Mouse (Mus musculus) bone marrow, adult 2 months (tissue): Measurements from ENCODE around the gene Dlx1. TPM values are rescaled to one million over a fixed set of nuclear protein-coding genes. Genes with fewer than 3 reads are reported as not detected.

Source experiments
- H3K27ac ChIP-seq: fragments of 200-500 bp; 2 replicates; pipeline ENCODE4 v1.5.1; 2012; ENCODE audit warnings: low read depth, mild to moderate bottlenecking, control low read depth, inconsistent platforms, low read length; ENCODE audit not compliant: control insufficient read depth, poor library complexity, insufficient read depth
- H3K4me1 ChIP-seq: fragments of 200-500 bp; 2 replicates; pipeline ENCODE4 v1.6.1; 2011; ENCODE audit warnings: low read length; ENCODE audit not compliant: control insufficient read depth, insufficient read depth
- H3K4me3 ChIP-seq: fragments of 200-500 bp; replicated peaks from 2 replicates; pipeline ENCODE3; 2011; ENCODE audit warnings: mild to moderate bottlenecking, low read depth, low read length, control low read depth; ENCODE audit not compliant: control insufficient read depth
- CTCF ChIP-seq: fragments of 200-500 bp; IDR thresholded peaks from 2 replicates; pipeline ENCODE4 v1.5.1; 2011; ENCODE audit warnings: low read length, control low read depth; ENCODE audit not compliant: control insufficient read depth, insufficient read depth
- POLR2A ChIP-seq: fragments of 200-500 bp; IDR thresholded peaks from 2 replicates; pipeline ENCODE4 v1.6.1; 2011; ENCODE audit warnings: low read depth, mild to moderate bottlenecking, control low read depth, low read length, borderline replicate concordance; ENCODE audit not compliant: control insufficient read depth
- WGBS: fragments of 180-500 bp; shearing (Covaris S2); methylation state at CpG from one replicate; pipeline ENCODE4 v1.1.7; 2018; 5-methylcytosine and 5-hydroxymethylcytosine counted together
- polyA plus RNA-seq: library from polyadenylated mRNA; stranded (reverse); fragments of >200 nt; gene quantifications from 2 replicates; pipeline ENCODE4 v1.2.4, GENCODE M21; 2011; ENCODE audit warnings: low replicate concordance; ENCODE audit not compliant: missing spikeins, insufficient read depth, insufficient read length

The Dlx1 gene
- polyA plus RNA-seq, 1 experiment, result 0.75 TPM

DNA sequence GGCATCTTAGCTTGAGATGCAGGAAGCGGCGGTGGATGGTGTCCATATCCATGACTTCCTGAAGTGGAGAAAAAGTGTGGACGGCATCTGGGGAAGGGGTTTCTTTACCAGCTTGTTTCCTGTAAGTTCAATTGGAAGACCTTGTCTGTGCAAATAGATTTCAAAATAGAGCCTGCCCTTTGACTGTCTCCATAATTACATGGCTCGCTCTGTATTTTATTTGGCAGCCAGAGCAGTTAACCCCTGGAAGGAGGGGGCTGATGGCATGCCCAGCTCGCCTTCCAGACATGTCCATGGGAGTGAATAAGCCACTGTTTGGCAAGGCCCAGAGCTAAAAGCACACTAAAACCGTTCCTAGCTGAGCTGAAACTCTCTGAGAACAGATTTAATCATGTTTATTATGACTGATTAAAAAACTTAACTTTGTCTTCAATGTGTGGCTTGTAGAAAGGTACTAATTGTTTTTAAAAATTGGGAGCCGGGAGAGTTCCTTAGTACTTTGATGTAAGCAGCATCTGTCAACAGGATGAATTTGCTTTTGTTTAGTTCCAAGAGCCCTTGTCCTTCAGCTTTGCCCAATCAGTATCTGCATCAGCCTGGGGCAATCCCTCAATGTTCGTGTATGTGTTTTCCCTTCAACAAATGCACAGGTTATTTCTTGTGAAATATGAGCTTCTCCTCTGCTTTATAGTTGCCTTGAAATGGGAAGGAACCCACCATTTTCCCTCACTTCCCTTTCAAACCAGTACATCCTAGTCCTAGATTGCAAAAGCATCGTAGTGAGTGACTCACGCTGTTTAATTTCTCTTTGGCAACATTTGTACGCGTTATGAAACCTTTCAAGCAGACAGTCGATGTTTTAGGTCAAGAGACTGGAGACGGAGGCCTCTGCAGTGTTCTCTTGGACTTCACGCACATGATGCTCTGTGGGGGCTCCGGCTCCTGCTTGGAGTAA is 28.4 kb upstream of the Dlx1 start:
- no peak overlapping the region for H3K27ac ChIP-seq
- TF ChIP-seq POLR2A (no peak), CTCF (no peak)
- no peak overlapping the region for H3K4me3 ChIP-seq
- no peaks in the 10 kb centered on the region for H3K4me1 ChIP-seq
- WGBS, result 54% methylated on average over 16 of the region's 16 CpGs

DNA sequence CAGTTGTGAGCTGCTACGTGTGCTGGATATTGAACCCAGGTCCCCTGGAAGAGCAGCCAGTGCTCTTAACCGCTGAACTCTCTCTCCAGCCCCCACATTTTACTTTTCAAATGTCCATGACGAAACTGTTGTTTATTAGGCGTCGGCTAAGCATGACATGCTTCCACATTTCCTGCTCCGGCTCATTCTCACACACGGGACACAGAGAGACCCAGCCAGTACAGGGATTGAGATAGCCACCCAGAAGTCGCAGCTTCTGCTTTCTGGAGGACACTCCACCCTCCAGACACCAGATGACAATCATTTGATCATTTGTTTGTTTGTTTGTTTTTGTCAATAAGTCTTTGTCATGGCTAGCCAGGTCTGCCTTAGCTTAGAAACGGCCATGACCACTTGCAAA is 23.1 kb upstream of the Dlx1 start:
- WGBS, result 72% methylated on average over 9 of the region's 9 CpGs
- TF ChIP-seq CTCF, result no peak
- no peak for TF ChIP-seq POLR2A
- no peak overlapping the region for H3K4me3 ChIP-seq
- no peak overlapping the region for H3K27ac ChIP-seq
- no peaks in the 10 kb centered on the region for H3K4me1 ChIP-seq

DNA sequence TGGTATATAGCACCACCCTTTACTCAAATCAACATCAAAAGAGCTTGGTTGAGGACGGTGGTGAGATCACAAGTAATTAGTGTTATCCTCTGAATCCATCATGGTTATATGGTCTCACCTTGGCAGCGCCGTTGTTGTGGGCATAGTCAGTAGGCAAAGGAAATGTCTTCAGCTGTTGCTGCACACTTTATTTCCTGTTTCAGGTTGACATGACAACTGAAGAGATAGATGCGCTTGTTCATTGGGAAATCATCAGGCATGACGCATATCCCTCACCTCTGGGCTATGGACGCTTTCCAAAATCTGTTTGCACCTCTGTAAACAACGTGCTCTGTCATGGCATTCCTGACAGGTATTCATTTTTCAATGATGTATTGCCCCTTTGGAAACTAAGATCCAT is 16.7 kb upstream of the Dlx1 start:
- TF ChIP-seq CTCF, result no peak
- TF ChIP-seq POLR2A, result no peak
- WGBS, result 60% methylated on average over 7 of the region's 7 CpGs
- H3K4me1 ChIP-seq, result no peaks in the 10 kb centered on the region; the same call in 1 of the 2 replicates
- no peak overlapping the region for H3K27ac ChIP-seq
- no peak overlapping the region for H3K4me3 ChIP-seq

DNA sequence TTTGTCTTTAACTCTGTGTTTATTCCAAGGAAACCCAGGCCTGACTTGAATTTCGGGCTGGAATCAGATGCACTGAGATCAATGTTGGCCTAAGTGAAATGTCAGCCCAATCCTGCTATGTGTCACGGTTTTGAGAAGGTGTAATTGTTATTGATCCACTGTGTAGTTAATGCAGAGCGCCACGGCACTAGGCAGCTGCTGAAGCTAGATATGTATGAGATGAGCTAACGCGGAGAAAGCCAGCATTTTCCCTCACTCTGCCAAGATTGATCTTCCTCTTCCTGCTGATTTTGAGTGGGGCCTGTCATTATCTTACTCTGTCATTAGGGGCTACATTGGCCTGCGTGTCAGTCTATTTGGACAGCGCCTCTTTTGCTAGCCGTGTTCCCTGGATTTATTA is 15.6 kb upstream of the Dlx1 start:
- H3K27ac ChIP-seq, result no peak overlapping the region
- WGBS, result 89% methylated on average over 9 of the region's 9 CpGs
- no peak for TF ChIP-seq CTCF
- TF ChIP-seq POLR2A, result no peak
- H3K4me3 ChIP-seq, result no peak overlapping the region
- H3K4me1 ChIP-seq, result no peaks in the 10 kb centered on the region; the same call in 1 of the 2 replicates

DNA sequence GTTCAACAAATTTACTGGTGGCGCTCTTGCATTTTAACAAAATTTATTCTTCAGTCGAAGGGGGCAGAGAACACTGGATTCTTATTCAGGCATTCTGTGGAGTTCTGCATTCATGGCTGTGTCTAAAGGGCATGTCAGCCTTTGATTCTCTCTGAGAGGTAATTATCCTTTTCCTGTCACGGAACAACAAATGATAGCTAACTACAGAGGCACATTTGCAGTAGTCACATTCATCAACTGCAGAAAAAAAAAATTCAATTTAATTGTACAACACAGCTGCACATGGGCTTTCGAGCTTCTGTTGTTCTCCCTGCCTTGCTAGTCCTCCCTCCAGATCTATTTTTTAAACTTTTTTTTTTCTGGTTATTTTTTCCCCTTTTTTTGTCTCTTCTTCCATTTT is 10.9 kb upstream of the Dlx1 start:
- TF ChIP-seq POLR2A (no peak), CTCF (no peak)
- no peaks in the 10 kb centered on the region for H3K4me1 ChIP-seq
- H3K4me3 ChIP-seq, result no peak overlapping the region
- WGBS, result 83% methylated on average over 4 of the region's 4 CpGs
- no peak overlapping the region for H3K27ac ChIP-seq

DNA sequence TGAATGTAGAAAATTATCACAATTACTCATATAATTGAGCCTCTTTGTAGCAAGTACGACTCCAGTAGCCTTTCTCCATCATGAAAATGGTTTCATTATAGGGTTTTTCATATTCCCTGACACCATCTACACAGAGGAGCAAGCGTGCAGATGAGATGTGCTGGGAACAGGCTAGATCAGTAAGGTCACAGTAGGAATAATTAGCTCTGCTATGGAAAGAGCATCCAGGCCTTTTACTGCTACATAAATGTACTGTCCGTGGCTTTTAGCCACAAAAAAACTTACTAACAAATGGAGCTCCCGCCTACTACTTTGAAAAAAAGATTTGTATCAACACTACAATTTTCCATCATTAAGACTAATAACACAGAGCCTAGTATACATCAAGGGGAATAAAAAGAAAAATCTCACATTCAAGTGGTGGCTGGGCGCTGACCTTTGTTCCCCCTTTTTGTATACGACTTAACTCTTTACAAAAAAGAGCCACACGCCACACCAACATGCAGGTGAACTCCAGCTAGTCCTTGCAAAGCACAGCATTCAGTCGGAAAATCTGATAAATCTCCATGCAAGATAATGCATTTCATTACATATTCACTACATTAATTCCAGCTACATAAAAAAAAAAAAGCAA is 10.3 kb upstream of the Dlx1 start:
- TF ChIP-seq CTCF, result no peak
- no peak for TF ChIP-seq POLR2A
- 86% methylated on average over 8 of the region's 8 CpGs for WGBS
- Histone ChIP-seq H3K27ac (no peak overlapping the region), H3K4me3 (no peak overlapping the region), H3K4me1 (no peaks in the 10 kb centered on the region)

DNA sequence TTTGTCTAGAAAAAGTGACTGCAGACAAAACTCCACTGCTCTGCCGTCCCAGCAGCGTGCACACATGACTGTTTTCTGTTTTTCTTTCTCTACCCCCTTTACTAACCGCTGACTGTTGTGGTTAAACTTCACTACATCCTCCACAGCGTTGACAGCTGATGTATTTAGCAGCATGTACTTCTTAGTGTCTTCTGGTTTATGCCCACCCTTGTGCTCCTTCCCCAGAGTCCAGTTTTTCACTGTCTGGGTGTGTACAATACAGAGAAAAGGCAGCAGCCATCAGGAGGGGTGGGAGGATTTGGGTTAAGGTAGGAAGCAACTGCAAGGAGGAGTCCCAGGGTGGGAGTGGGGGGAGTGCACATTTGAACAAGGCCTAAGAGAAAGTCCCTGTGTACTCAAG is 5.0 kb upstream of the Dlx1 start:
- WGBS, result 37% methylated on average over 4 of the region's 4 CpGs
- H3K27ac ChIP-seq, result no peak overlapping the region
- TF ChIP-seq POLR2A (no peak), CTCF (no peak)

DNA sequence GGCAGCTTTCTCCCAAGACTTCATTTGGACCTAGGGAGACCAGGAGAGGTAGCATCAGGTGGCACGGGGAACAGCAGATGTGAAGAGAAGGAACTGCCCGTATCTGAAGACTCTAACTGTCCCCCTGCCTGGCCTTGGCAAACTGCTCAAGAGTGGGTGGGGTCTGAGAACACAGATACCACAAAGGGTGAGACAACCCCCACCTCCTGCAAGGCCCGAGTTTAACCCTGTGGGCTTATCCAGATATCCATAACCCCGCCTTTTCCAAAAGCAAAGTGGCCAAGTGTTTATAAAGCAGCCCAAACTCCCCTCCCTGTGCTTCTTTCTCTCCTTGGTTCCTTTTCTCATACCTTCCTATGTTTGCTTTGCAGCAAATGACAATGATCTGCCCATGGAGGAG is 4.5 kb upstream of the Dlx1 start:
- Histone ChIP-seq H3K27ac (no peak overlapping the region), H3K4me1 (no peaks in the 10 kb centered on the region), H3K4me3 (no peak overlapping the region)
- TF ChIP-seq POLR2A, result no peak
- TF ChIP-seq CTCF, result no peak
- 51% methylated on average over 4 of the region's 4 CpGs for WGBS

More for the DNA sequence above, 5.0 kb upstream of the Dlx1 start:
- no peaks in the 10 kb centered on the region for H3K4me1 ChIP-seq
- no peak overlapping the region for H3K4me3 ChIP-seq

DNA sequence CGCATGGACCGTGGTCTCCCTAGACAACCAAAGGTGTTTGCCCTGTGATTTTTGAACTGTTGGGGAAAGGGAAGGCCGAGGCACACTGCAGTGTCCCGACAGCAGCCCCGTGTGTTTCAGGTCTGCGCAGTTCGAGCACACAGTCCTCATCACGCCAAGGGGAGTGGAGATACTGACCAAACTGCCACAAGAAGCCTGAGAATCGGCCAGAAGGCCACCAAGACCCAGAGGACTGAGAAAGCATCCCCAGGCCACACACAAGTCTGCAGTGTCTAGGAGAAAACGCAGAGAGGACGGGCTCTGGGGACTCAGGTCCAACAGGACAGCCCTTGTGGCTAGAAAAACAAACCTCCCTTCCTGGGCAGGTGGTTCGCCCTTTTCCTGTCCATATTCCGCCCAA is 3.1 kb upstream of the Dlx1 start:
- TF ChIP-seq CTCF (no peak), POLR2A (no peak)
- 33% methylated on average over 13 of the region's 13 CpGs for WGBS
- no peak overlapping the region; the same call in 1 of the 2 replicates for H3K27ac ChIP-seq
- H3K4me1 ChIP-seq, result no peaks in the 10 kb centered on the region
- H3K4me3 ChIP-seq, result no peak overlapping the region
